Mouse (Mus musculus): ENCODE results near the gene Rpl28. TPM values are rescaled to one million over a fixed set of nuclear protein-coding genes. Genes with fewer than 3 reads are reported as not detected.

Rpl28 gene
- polyA plus RNA-seq, 1 experiment from 2014 or later, result 203 TPM

DNA sequence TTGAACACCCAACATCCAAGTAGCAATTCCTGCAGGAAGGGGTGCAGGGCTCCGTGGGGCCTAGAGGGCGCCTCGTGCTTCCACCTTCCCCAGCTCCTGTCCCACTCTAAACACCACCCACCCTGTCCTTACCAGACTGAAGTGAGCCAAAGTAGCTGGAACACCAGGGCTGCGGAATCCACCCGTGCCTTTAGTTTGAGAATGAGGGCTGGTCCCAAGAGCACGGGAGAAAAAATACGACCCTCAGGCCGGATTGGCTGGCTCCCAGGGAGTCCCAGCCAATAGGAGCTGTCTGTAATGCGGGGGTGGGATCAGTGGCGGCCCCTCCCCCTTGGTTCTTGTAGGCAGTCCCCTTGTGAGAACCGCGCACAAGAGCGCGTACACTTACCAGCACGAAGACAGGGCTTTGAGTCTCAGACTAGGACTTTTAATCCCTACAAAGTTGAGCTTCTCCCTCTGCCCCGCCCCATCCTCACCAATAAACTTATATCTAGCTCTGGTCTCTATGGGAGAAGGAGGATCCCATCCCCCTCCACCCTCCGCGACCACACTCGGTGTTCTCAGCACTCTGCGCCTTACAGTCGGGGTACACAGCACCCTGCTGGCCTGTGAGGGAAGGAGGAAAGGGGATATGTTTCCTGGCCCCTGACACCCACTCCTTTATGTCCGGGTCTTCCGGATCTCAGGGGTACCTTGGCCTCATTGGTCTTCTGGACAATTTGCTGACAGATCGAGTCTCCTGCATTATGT lies 39.7 kb upstream of the Rpl28 start, which contains the start of gene Cox6b2:
TSS of gene Cox6b2 (minus strand) at position 274 of the 750 bp plus-strand sequence.
- Histone ChIP-seq H3K36me3 (ENCODE audit: control insufficient read depth, insufficient read depth, low read length) (no peaks in the 10 kb centered on the region), H3K27me3 (ENCODE audit: control insufficient read depth, insufficient read depth, low read length) (no peaks in the 10 kb centered on the region), H3K4me2 (peak within 1 kb of the TSS; percentile 51), H3K9ac (ENCODE audit: low read length) (peak within 1 kb of the TSS; percentile 51), H3K9me3 (ENCODE audit: control insufficient read depth, low read length) (no peaks in the 10 kb centered on the region), H3K4me3 (ENCODE audit: low read depth, low read length) (peak within 1 kb of the TSS; percentile 30), H3K4me1 (ENCODE audit: control insufficient read depth, insufficient read depth, low read length) (peaks cover 12% of the 10 kb centered on the region), H3K27ac (ENCODE audit: low read depth, low read length) (no peak within 1 kb of the TSS)
- ATAC-seq (ENCODE audit: low FRiP score), result peak; percentile 94
- 4% methylated on average over 24 of the region's 24 CpGs for WGBS
- DNase-seq (ENCODE audit: low spot score, missing footprints), result peak; percentile 98

DNA sequence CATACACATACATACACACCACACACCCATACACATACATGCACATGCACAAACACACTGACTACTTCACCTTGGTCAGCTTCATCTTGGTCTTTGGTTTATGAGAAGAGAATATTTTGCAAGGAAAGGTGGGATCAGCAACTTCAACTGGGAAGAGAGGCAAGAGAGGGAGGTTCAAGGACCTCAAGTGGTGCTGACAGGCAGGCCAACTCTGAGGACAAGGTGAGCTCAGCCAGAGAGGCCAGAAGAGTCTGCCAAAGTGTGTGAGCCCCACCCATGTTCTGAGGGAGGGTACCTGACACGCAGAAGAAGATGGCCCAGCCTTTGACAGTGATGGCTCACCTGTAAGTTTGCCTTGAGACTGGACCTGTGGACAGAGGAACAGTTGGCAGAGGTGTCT lies 33.0 kb upstream of the Rpl28 start:
- no peak for ATAC-seq (ENCODE audit: low FRiP score)
- H3K27me3 ChIP-seq (ENCODE audit: control insufficient read depth, insufficient read depth, low read length), result no peaks in the 10 kb centered on the region
- H3K27ac ChIP-seq (ENCODE audit: low read depth, low read length), result no peak overlapping the region
- no peaks in the 10 kb centered on the region for H3K36me3 ChIP-seq (ENCODE audit: control insufficient read depth, insufficient read depth, low read length)
- H3K4me1 ChIP-seq (ENCODE audit: control insufficient read depth, insufficient read depth, low read length), result no peaks in the 10 kb centered on the region
- DNase-seq (ENCODE audit: low spot score, missing footprints), result no peak
- no peak overlapping the region for H3K4me3 ChIP-seq (ENCODE audit: low read depth, low read length)
- H3K9ac ChIP-seq (ENCODE audit: low read length), result no peak overlapping the region
- H3K4me2 ChIP-seq, result no peak overlapping the region
- 58% methylated on average over 1 of the region's 1 CpGs for WGBS
- no peaks in the 10 kb centered on the region for H3K9me3 ChIP-seq (ENCODE audit: control insufficient read depth, low read length)

DNA sequence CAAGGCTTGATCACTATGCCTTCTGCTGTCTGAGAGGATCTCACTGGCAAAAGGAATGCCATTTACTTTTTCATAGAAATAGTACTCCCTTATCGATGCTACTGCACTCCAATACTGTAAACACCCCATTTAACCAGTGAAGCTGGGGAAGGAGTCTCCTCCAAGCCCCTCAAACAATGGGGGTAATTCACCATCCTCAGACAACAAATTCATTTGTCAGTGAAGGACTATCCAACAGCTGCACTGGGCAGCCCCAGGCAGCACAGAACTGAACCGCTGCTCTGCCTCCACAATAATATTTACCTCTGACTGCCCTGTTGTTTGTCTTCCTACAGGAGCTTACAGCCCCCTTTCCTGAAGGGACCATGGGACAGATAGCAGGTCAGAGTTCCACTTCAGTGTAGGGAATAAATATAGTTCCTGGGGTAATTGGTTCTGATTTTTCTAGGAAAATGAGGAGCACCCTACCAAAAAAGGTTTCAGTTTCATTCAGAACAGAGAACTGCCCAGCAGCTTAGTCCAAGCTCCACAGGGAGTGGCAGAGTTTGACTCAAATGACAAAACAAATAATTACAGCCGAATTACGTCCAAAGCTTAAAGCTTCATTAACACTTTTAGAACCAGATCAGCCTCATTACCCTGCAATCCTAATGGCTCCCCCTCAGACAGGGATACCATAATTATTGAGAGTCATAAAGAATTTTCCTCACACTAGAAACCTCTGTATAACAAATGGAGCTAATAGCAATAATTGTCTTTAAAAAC lies 27.5 kb upstream of the Rpl28 start:
- 14% methylated on average over 4 of the region's 4 CpGs for WGBS
- Histone ChIP-seq H3K9me3 (ENCODE audit: control insufficient read depth, low read length) (no peaks in the 10 kb centered on the region), H3K36me3 (ENCODE audit: control insufficient read depth, insufficient read depth, low read length) (no peaks in the 10 kb centered on the region), H3K4me3 (ENCODE audit: low read depth, low read length) (no peak overlapping the region), H3K27me3 (ENCODE audit: control insufficient read depth, insufficient read depth, low read length) (no peaks in the 10 kb centered on the region), H3K4me1 (ENCODE audit: control insufficient read depth, insufficient read depth, low read length) (no peaks in the 10 kb centered on the region), H3K4me2 (no peak overlapping the region), H3K27ac (ENCODE audit: low read depth, low read length) (no peak overlapping the region), H3K9ac (ENCODE audit: low read length) (no peak overlapping the region)
- DNase-seq (ENCODE audit: low spot score, missing footprints) (no peak), ATAC-seq (ENCODE audit: low FRiP score) (no peak)

DNA sequence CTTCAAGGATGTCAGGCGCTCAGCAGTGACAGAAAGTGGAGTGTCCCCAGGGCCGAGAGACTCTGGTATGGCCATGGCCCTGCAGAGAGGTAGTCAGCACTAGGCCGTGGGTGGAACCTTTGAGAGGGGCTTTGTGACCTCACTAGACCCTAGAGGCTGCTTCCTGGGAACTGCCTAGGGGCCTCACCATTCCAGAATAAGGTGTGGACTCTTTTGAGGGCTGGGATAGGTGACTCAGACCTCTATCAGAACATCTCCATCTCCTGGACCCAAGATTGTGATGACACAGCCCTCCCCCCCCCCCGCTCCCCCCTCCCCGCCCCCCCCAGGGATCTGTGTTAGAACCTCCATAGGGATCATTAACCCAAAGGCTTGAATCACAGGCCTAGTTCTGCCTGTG lies 21.5 kb upstream of the Rpl28 start, which contains the start of gene Fam71e2:
TSS of gene Fam71e2 (minus strand) at position 101 of the 400 bp plus-strand sequence.
- no peak within 1 kb of the TSS for H3K27ac ChIP-seq (ENCODE audit: low read depth, low read length)
- no peak within 1 kb of the TSS for H3K4me3 ChIP-seq (ENCODE audit: low read depth, low read length)
- no peak within 1 kb of the TSS for H3K4me2 ChIP-seq
- DNase-seq (ENCODE audit: low spot score, missing footprints) (no peak), ATAC-seq (ENCODE audit: low FRiP score) (no peak)
- no peaks in the 10 kb centered on the region for H3K4me1 ChIP-seq (ENCODE audit: control insufficient read depth, insufficient read depth, low read length)
- H3K9me3 ChIP-seq (ENCODE audit: control insufficient read depth, low read length), result no peaks in the 10 kb centered on the region
- H3K27me3 ChIP-seq (ENCODE audit: control insufficient read depth, insufficient read depth, low read length), result peaks cover 6% of the 10 kb centered on the region
- H3K36me3 ChIP-seq (ENCODE audit: control insufficient read depth, insufficient read depth, low read length), result no peaks in the 10 kb centered on the region
- no peak within 1 kb of the TSS for H3K9ac ChIP-seq (ENCODE audit: low read length)
- 78% methylated on average over 4 of the region's 5 CpGs for WGBS

DNA sequence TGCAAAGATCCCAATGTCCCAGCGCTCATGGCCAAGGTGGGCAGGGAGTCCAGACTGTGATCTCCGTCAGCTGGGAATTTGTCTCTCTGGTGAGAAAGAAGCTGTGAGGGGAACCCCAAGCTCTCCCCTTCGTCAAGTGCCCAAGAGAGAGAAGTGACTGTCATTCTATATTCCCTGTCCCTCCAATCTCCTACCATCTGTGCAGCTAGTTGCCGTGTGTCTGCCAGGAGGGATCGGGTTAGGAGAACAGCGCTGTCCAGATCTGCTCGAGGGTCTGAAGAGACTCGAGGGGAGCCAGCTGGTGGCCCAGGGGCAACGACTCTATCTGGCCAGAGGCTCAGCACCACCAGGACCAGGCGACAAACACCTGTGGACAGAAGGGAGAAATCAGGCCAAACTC lies 16.5 kb upstream of the Rpl28 start:
- Histone ChIP-seq H3K9me3 (ENCODE audit: control insufficient read depth, low read length) (no peaks in the 10 kb centered on the region), H3K4me3 (ENCODE audit: low read depth, low read length) (no peak overlapping the region), H3K27me3 (ENCODE audit: control insufficient read depth, insufficient read depth, low read length) (peaks cover 37% of the 10 kb centered on the region), H3K27ac (ENCODE audit: low read depth, low read length) (no peak overlapping the region), H3K4me2 (no peak overlapping the region), H3K4me1 (ENCODE audit: control insufficient read depth, insufficient read depth, low read length) (peaks cover 9% of the 10 kb centered on the region), H3K36me3 (ENCODE audit: control insufficient read depth, insufficient read depth, low read length) (no peaks in the 10 kb centered on the region), H3K9ac (ENCODE audit: low read length) (no peak overlapping the region)
- DNase-seq (ENCODE audit: low spot score, missing footprints) (no peak), ATAC-seq (ENCODE audit: low FRiP score) (no peak)
- WGBS, result 51% methylated on average over 10 of the region's 10 CpGs

DNA sequence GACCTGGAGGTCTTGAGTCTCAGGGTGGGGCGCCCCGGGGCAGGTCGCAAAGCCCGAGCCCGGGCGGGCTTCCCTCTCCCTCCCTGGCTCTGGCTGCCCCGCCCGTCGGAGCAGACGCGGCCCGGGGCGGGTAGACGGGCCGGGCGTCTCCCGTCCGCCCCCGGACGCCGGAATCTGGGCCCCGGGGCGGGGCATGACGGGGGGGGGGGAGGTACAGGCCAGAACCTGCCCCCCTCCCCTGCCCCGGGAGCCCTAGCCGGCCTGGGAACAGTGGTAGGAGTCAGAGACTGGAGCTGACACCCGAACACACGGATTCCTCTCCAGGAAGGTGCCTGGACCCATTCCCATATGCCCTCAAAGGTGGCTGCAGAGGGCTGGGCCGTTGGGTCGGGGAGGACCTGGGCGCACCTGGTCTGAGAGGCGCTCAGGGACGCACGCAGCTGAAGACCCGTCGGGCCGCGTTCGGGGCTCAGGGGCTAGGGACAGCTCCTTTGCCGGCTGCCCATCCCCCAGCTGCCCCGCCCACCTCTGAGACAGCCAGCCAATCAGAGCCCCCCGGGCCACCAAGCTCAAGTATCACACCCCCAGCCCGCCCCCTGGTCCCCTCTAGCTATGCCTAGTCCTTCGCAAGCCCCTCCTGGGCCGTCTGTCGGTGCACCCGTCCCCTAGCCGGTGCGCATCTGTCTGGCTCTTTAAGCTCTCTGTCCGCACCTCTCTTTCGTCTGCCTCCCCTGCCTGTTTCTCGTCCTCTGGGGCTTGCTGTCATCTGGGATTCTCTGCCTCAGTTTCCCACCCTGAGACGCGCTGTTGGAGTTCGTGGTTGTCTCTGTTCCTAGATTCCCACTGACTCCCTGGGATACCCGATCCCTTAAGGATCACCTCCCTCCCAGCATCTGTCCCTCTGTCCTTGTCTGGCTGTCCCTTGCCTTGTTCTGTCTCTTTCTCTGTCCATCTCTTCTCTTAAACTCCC lies 15.5 kb upstream of the Rpl28 start:
- peak overlapping the region; percentile 22 for H3K4me3 ChIP-seq (ENCODE audit: low read depth, low read length)
- peak overlapping the region; percentile 42 for H3K4me2 ChIP-seq
- ATAC-seq (ENCODE audit: low FRiP score) (peak; percentile 86), DNase-seq (ENCODE audit: low spot score, missing footprints) (peak; percentile 95)
- peaks cover 9% of the 10 kb centered on the region for H3K4me1 ChIP-seq (ENCODE audit: control insufficient read depth, insufficient read depth, low read length)
- H3K27ac ChIP-seq (ENCODE audit: low read depth, low read length), result no peak overlapping the region
- under 1% methylated on average over 34 of the region's 56 CpGs for WGBS
- peaks cover 37% of the 10 kb centered on the region for H3K27me3 ChIP-seq (ENCODE audit: control insufficient read depth, insufficient read depth, low read length)
- no peaks in the 10 kb centered on the region for H3K9me3 ChIP-seq (ENCODE audit: control insufficient read depth, low read length)
- no peaks in the 10 kb centered on the region for H3K36me3 ChIP-seq (ENCODE audit: control insufficient read depth, insufficient read depth, low read length)
- peak overlapping the region; percentile 42 for H3K9ac ChIP-seq (ENCODE audit: low read length)

DNA sequence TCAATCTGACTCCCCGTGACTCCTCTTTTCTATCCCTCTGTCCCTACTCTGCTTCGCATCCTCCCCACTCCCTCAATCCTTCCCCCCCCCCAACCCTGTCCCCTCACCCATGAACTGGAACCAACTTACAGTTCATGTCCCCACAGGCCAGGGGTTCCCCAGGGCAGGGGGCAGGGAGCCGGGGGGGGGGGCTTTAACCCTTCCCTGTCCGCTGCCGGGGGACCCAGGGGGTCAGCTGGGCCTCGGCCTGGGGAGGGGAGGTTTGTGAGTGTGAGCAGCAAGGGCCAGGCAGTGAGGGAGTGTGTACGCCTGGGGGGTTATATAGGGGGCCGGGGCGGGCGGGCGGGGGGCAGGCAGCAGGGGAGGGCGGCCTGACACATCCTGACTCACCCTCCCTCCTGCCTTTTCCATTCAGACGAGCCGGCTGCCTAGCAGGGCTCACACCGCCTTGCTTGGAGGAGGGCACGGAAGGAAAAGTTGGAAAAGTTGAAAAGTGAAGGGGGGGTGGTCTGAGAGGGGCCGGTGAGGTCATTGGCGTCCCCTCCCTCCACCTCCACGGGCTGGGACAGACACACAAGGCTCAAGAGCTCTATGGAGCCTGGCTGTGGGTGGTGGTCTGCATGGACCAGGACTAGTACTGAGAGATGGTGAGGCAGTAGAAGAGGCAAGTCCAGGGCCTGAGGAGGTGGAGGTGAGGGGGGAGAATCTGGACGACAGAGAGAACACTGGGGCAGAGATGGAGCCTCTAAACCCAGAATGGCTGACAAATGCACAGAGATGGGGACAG lies 14.6 kb upstream of the Rpl28 start:
- Histone ChIP-seq H3K4me1 (ENCODE audit: control insufficient read depth, insufficient read depth, low read length) (peaks cover 9% of the 10 kb centered on the region), H3K36me3 (ENCODE audit: control insufficient read depth, insufficient read depth, low read length) (no peaks in the 10 kb centered on the region), H3K4me3 (ENCODE audit: low read depth, low read length) (no peak overlapping the region), H3K27me3 (ENCODE audit: control insufficient read depth, insufficient read depth, low read length) (peaks cover 37% of the 10 kb centered on the region), H3K9me3 (ENCODE audit: control insufficient read depth, low read length) (no peaks in the 10 kb centered on the region), H3K9ac (ENCODE audit: low read length) (no peak overlapping the region), H3K4me2 (no peak overlapping the region), H3K27ac (ENCODE audit: low read depth, low read length) (no peak overlapping the region)
- no peak for DNase-seq (ENCODE audit: low spot score, missing footprints)
- peak; percentile 31; the same call in 1 of the 2 replicates for ATAC-seq (ENCODE audit: low FRiP score)
- 5% methylated on average over 20 of the region's 20 CpGs for WGBS

DNA sequence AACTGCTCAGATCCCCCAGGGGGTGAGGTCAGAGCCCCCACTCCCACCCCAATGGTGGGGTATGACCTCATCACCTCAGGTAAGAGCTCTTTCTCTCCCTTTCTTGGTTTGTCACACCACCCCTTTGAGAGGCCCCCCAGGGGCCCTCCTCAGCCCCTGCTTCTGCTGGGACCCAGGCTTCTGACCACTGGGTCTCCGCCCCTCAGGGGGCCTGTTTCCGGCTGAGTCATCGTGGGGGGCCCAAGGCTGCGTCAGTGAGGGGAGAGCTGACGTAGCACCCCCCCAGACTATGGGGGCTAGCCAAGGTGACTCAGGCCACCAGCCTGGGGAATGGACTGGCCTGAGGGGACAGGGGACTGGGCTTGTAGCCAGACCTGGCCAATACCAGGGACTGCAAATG lies 12.8 kb upstream of the Rpl28 start:
- Histone ChIP-seq H3K9ac (ENCODE audit: low read length) (no peak overlapping the region), H3K4me2 (no peak overlapping the region), H3K4me3 (ENCODE audit: low read depth, low read length) (no peak overlapping the region), H3K27ac (ENCODE audit: low read depth, low read length) (no peak overlapping the region), H3K27me3 (ENCODE audit: control insufficient read depth, insufficient read depth, low read length) (peaks cover 37% of the 10 kb centered on the region), H3K36me3 (ENCODE audit: control insufficient read depth, insufficient read depth, low read length) (no peaks in the 10 kb centered on the region), H3K9me3 (ENCODE audit: control insufficient read depth, low read length) (no peaks in the 10 kb centered on the region), H3K4me1 (ENCODE audit: control insufficient read depth, insufficient read depth, low read length) (peaks cover 9% of the 10 kb centered on the region)
- WGBS, result 49% methylated on average over 5 of the region's 5 CpGs
- ATAC-seq (ENCODE audit: low FRiP score) (no peak), DNase-seq (ENCODE audit: low spot score, missing footprints) (no peak)

All from midbrain, embryonic 11.5 days (tissue).